Comparison of ENCODE assay signal across 10 mouse cellular contexts in genomic region chr4:149941067-149941755, GRCm38 (mm10). TPM values are rescaled to one million over a fixed set of nuclear protein-coding genes. Genes with fewer than 3 reads are reported as not detected.
A peak's percentile ranks its signal among the peaks of the same experiment; 100 is the strongest.
DNase-seq lines count a peak whose midpoint lies in the region; ATAC-seq and TF ChIP-seq lines count a peak whose summit lies in the region.
"Had no signal": no experiment of that assay in that cellular context is flagged by ENCODE, and none has a peak within 500 bp of the region (broad histone marks: within the 10 kb centered on the region; RNA-seq: fewer than 3 reads in every experiment).

No protein-coding gene starts in this region.

- intact Hi-C loops in heart, postnatal 14 days (cut with DNase I) = loop anchor here (5.0 kb wide), 1 partner anchor 44 kb away; no protein-coding TSS in a partner anchor

- peak; percentile 53 for DNase-seq in R1 (ENCODE audit: low read depth, low spot score)
- DNase-seq in heart, postnatal 14 days = peak; percentile 42 to 50
- DNase-seq in layer of hippocampus, adult 18-20 months (ENCODE audit: low spot score in 2 of 2) = no peak
- DNase-seq in ovary, adult 18-20 months (ENCODE audit: low spot score) = no peak
- DNase-seq: cerebellum, adult 9-11 months had no signal

- no peaks in the 10 kb centered on the region for H3K36me3 ChIP-seq in intestine, embryonic 15.5 days
- H3K36me3 ChIP-seq in intestine, embryonic 16.5 days (ENCODE audit: control insufficient read depth, insufficient read depth, low read length) = no peaks in the 10 kb centered on the region
- H3K36me3 ChIP-seq in E14TG2a.4 (ENCODE audit: insufficient read depth, low read length) = no peaks in the 10 kb centered on the region
- H3K36me3 ChIP-seq: liver, embryonic 12.5 days had no signal

- 64% methylated on average over 18 of the region's 18 CpGs for WGBS in intestine, embryonic 15.5 days
- WGBS in intestine, embryonic 16.5 days = 58% methylated on average over 18 of the region's 18 CpGs

- no peak for TF ChIP-seq CTCF in E14TG2a.4 (conservative IDR thresholded peaks at IDR 0.05; ENCODE audit: low read length)

- no peak overlapping the region for H3K4me2 ChIP-seq in intestine, embryonic 15.5 days (replicated peaks)
- no peak overlapping the region for H3K4me2 ChIP-seq in intestine, embryonic 16.5 days (ENCODE audit: low read depth, low read length)
- H3K4me2 ChIP-seq: liver, embryonic 12.5 days had no signal

- no peaks in the 10 kb centered on the region for H3K9me3 ChIP-seq in intestine, embryonic 15.5 days
- no peaks in the 10 kb centered on the region for H3K9me3 ChIP-seq in intestine, embryonic 16.5 days (ENCODE audit: control insufficient read depth, low read length)
- no peaks in the 10 kb centered on the region for H3K9me3 ChIP-seq in E14TG2a.4 (ENCODE audit: low read length)
- H3K9me3 ChIP-seq: liver, embryonic 12.5 days; megakaryocyte, embryonic 14.5 days had no signal

- H3K4me3 ChIP-seq in intestine, embryonic 15.5 days (replicated peaks) = no peak overlapping the region
- no peak overlapping the region for H3K4me3 ChIP-seq in intestine, embryonic 16.5 days (ENCODE audit: low read length)
- peak overlapping the region; percentile 32; the same call in 1 of the 2 replicates for H3K4me3 ChIP-seq in E14TG2a.4 (replicated peaks; ENCODE audit: low read length)
- H3K4me3 ChIP-seq: liver, embryonic 12.5 days; megakaryocyte, embryonic 14.5 days had no signal

- H3K9ac ChIP-seq in intestine, embryonic 15.5 days = no peak overlapping the region
- no peak overlapping the region for H3K9ac ChIP-seq in intestine, embryonic 16.5 days (ENCODE audit: low read depth, low read length)
- H3K9ac ChIP-seq: liver, embryonic 12.5 days had no signal

- H3K4me1 ChIP-seq in intestine, embryonic 15.5 days (replicated peaks) = peaks cover 50% of the 10 kb centered on the region
- peaks cover 57% of the 10 kb centered on the region for H3K4me1 ChIP-seq in intestine, embryonic 16.5 days (ENCODE audit: control insufficient read depth, insufficient read depth, low read length)
- peaks cover 99% of the 10 kb centered on the region for H3K4me1 ChIP-seq in E14TG2a.4 (replicated peaks; ENCODE audit: low read depth, low read length)
- H3K4me1 ChIP-seq: liver, embryonic 12.5 days had no signal

- no peak for ATAC-seq in intestine, embryonic 15.5 days
- ATAC-seq in intestine, embryonic 16.5 days = no peak
- ATAC-seq: liver, embryonic 12.5 days had no signal

- no peaks in the 10 kb centered on the region for H3K27me3 ChIP-seq in intestine, embryonic 15.5 days (replicated peaks)
- no peaks in the 10 kb centered on the region for H3K27me3 ChIP-seq in intestine, embryonic 16.5 days (replicated peaks; ENCODE audit: control insufficient read depth, insufficient read depth, low read length)
- H3K27me3 ChIP-seq in E14TG2a.4 (ENCODE audit: insufficient read depth, low read length) = peaks cover 10% of the 10 kb centered on the region

- peak overlapping the region; percentile 24; the same call in 1 of the 2 replicates for H3K27ac ChIP-seq in intestine, embryonic 15.5 days
- H3K27ac ChIP-seq in intestine, embryonic 16.5 days (ENCODE audit: low read length) = no peak overlapping the region
- H3K27ac ChIP-seq: liver, embryonic 12.5 days had no signal

RNA-seq across cellular contexts. Expression of gene Spsb1, which starts 13.6 kb away (rescaled TPM):
- polyA plus RNA-seq in intestine, embryonic 15.5 days (2015; fragmentation: Nextera tagmentation; extraction: Ambion mirVana) = 17.0 and 18.2 TPM in 2 replicates
- polyA plus RNA-seq in intestine, embryonic 16.5 days (2015; fragmentation: Nextera tagmentation; extraction: Ambion mirVana) = 17.0 and 20.6 TPM in 2 replicates
- 10 to 100 TPM; 44.8 to 49.3 TPM for total RNA-seq in heart, postnatal 14 days (2021)
- total RNA-seq in layer of hippocampus, adult 18-20 months (2021) = 10 to 100 TPM; 27.2 to 36.3 TPM

Comparison
In these comparisons a context has a peak if more than half of its experiments do, and no peak if none do; other contexts are left out.
1. DNase-seq: peak in R1 (single experiment) and heart, postnatal 14 days (2 of 2); none in layer of hippocampus, adult 18-20 months (0 of 2) and ovary, adult 18-20 months (single experiment).